ENCODE assay signal across 7 mouse cellular contexts in genomic region chr16:5307249-5307605, GRCm38 (mm10). TPM values are rescaled to one million over a fixed set of nuclear protein-coding genes. Genes with fewer than 3 reads are reported as not detected.
DNase-seq lines count a peak whose midpoint lies in the region; ATAC-seq and TF ChIP-seq lines count a peak whose summit lies in the region.

No protein-coding gene starts in this region.

- H3K27me3 ChIP-seq in megakaryocyte, embryonic 14.5 days (replicated peaks): peaks cover 40% of the 10 kb centered on the region
- 0 out of 2 replicates have a peak, but pooled peaks cover 4% of the 10 kb centered on the region for H3K27me3 ChIP-seq in forebrain, embryonic 14.5 days (replicated peaks; ENCODE audit: control insufficient read depth, insufficient read depth, low read length)
- H3K27me3 ChIP-seq in limb, embryonic 13.5 days: peaks cover 23% of the 10 kb centered on the region
- H3K27me3 ChIP-seq in stomach, postnatal 0 days (ENCODE audit: control insufficient read depth, insufficient read depth, low read length): no peaks in the 10 kb centered on the region

- no peaks in the 10 kb centered on the region for H3K36me3 ChIP-seq in megakaryocyte, embryonic 14.5 days (replicated peaks; ENCODE audit: low read length)
- no peaks in the 10 kb centered on the region for H3K36me3 ChIP-seq in forebrain, embryonic 14.5 days (ENCODE audit: control insufficient read depth, insufficient read depth, low read length)
- H3K36me3 ChIP-seq in limb, embryonic 13.5 days: no peaks in the 10 kb centered on the region
- H3K36me3 ChIP-seq in stomach, postnatal 0 days (ENCODE audit: control insufficient read depth, insufficient read depth, low read length): no peaks in the 10 kb centered on the region

- no peak for TF ChIP-seq EP300 in stomach, postnatal 0 days (optimal IDR thresholded peaks at IDR 0.05)

- H3K4me1 ChIP-seq in megakaryocyte, embryonic 14.5 days: peaks cover 37% of the 10 kb centered on the region
- no peaks in the 10 kb centered on the region for H3K4me1 ChIP-seq in forebrain, embryonic 14.5 days (ENCODE audit: control insufficient read depth, insufficient read depth, low read length)
- 0 out of 2 replicates have a peak, but pooled peaks cover 6% of the 10 kb centered on the region for H3K4me1 ChIP-seq in limb, embryonic 13.5 days
- 0 out of 2 replicates have a peak, but pooled peaks cover 2% of the 10 kb centered on the region for H3K4me1 ChIP-seq in stomach, postnatal 0 days (replicated peaks; ENCODE audit: control insufficient read depth, insufficient read depth)

- H3K4me2 ChIP-seq in forebrain, embryonic 14.5 days (ENCODE audit: low read length): peak overlapping the region; percentile 84
- peak overlapping the region; percentile 90 for H3K4me2 ChIP-seq in limb, embryonic 13.5 days (replicated peaks)
- H3K4me2 ChIP-seq in stomach, postnatal 0 days (replicated peaks; ENCODE audit: low read depth): peak overlapping the region; percentile 58

- H3K9me3 ChIP-seq in megakaryocyte, embryonic 14.5 days: 0 out of 2 replicates have a peak, but pooled peaks cover 3% of the 10 kb centered on the region
- no peaks in the 10 kb centered on the region for H3K9me3 ChIP-seq in forebrain, embryonic 14.5 days (replicated peaks; ENCODE audit: control insufficient read depth, low read length)
- H3K9me3 ChIP-seq in limb, embryonic 13.5 days: no peaks in the 10 kb centered on the region
- H3K9me3 ChIP-seq in stomach, postnatal 0 days (ENCODE audit: control insufficient read depth, low read length): no peaks in the 10 kb centered on the region

- H3K4me3 ChIP-seq in megakaryocyte, embryonic 14.5 days (replicated peaks): peak overlapping the region; percentile 90
- H3K4me3 ChIP-seq in forebrain, embryonic 14.5 days (ENCODE audit: low read depth, low read length): peak overlapping the region; percentile 36
- H3K4me3 ChIP-seq in limb, embryonic 13.5 days: peak overlapping the region; percentile 47
- H3K4me3 ChIP-seq in stomach, postnatal 0 days (ENCODE audit: low read depth, low read length): peak overlapping the region; percentile 32; the same call in 1 of the 2 replicates

- 60% methylated on average over 7 of the region's 7 CpGs for WGBS in forebrain, embryonic 14.5 days
- WGBS in limb, embryonic 13.5 days: 70% methylated on average over 7 of the region's 7 CpGs
- WGBS in stomach, postnatal 0 days: 70% methylated on average over 7 of the region's 7 CpGs

- peak overlapping the region; percentile 73 for H3K9ac ChIP-seq in forebrain, embryonic 14.5 days (ENCODE audit: low read length)
- peak overlapping the region; percentile 71 for H3K9ac ChIP-seq in limb, embryonic 13.5 days
- H3K9ac ChIP-seq in stomach, postnatal 0 days (ENCODE audit: low read length): no peak overlapping the region

- no peak overlapping the region for H3K27ac ChIP-seq in forebrain, embryonic 14.5 days (ENCODE audit: low read depth, low read length)
- no peak overlapping the region for H3K27ac ChIP-seq in limb, embryonic 13.5 days
- H3K27ac ChIP-seq in stomach, postnatal 0 days (replicated peaks): no peak overlapping the region

- DNase-seq in forebrain, embryonic 14.5 days (ENCODE audit: low spot score): no peak
- DNase-seq in stomach, postnatal 0 days (ENCODE audit: low spot score): no peak
- no peak for DNase-seq in urinary bladder, postnatal 25 days (ENCODE audit: low spot score)

- no peak for ATAC-seq in megakaryocyte, adult 5-6 weeks (ENCODE audit: poor library complexity, severe bottlenecking)
- 0 out of 2 replicates have a peak, but pooled peaks have one; percentile 23 for ATAC-seq in forebrain, embryonic 14.5 days
- peak; percentile 4; the same call in 1 of the 2 replicates for ATAC-seq in limb, embryonic 13.5 days (ENCODE audit: low FRiP score, low read depth)
- ATAC-seq in stomach, postnatal 0 days (ENCODE audit: low FRiP score, low TSS enrichment): no peak
- ATAC-seq in megakaryocyte progenitor cell, adult 5-6 weeks (replicated peaks; ENCODE audit: poor library complexity): no peak

- TF ChIP-seq CTCF in stomach, postnatal 0 days (IDR thresholded peaks at IDR 0.05; ENCODE audit: low read depth): no peak

RNA-seq across cellular contexts. Expression of gene Eef2kmt, which starts 51.4 kb away (rescaled TPM):
- polyA plus RNA-seq in megakaryocyte, embryonic 14.5 days (2012; ENCODE audit: insufficient read depth, low replicate concordance): 2.5 TPM in 1 of 2 replicates, not detected in the other
- total RNA-seq in megakaryocyte, adult 5-6 weeks (2015): 12.4 and 12.8 TPM in 2 replicates
- total RNA-seq in megakaryocyte, adult 5-6 weeks (2017): 9.1 and 10.7 TPM in 2 replicates
- polyA plus RNA-seq in forebrain, embryonic 14.5 days (2014; fragmentation: Nextera tagmentation; extraction: Ambion mirVana): 10.3 and 11.5 TPM in 2 replicates
- polyA plus RNA-seq in limb, embryonic 13.5 days (2015; fragmentation: Nextera tagmentation; extraction: Ambion mirVana): 19.4 and 21.7 TPM in 2 replicates
- 28.5 and 29.1 TPM in 2 replicates for polyA plus RNA-seq in stomach, postnatal 0 days (2015; fragmentation: Nextera tagmentation; extraction: Ambion mirVana)
- 21.7 and 26.4 TPM in 2 replicates for total RNA-seq in megakaryocyte progenitor cell, adult 5-6 weeks (2015)
- 22.7 and 24.8 TPM in 2 replicates for total RNA-seq in megakaryocyte progenitor cell, adult 5-6 weeks (2017)

Comparison
In these comparisons a context has a peak if more than half of its experiments do, and no peak if none do; other contexts are left out.
1. H3K4me3 ChIP-seq: peak in every context shown above with its lines; median percentile 90 in megakaryocyte, embryonic 14.5 days; 47 in limb, embryonic 13.5 days; 36 in forebrain, embryonic 14.5 days; 32 in stomach, postnatal 0 days.
2. ATAC-seq: peak in forebrain, embryonic 14.5 days (single experiment) and limb, embryonic 13.5 days (single experiment); none in megakaryocyte, adult 5-6 weeks (single experiment), stomach, postnatal 0 days (single experiment) and megakaryocyte progenitor cell, adult 5-6 weeks (single experiment).
3. Peak in every context shown above with its lines, with median percentiles within 50 percentile points of each other: H3K4me2 ChIP-seq.